Mouse (Mus musculus): ENCODE measurements around the gene Lig3.

DNA sequence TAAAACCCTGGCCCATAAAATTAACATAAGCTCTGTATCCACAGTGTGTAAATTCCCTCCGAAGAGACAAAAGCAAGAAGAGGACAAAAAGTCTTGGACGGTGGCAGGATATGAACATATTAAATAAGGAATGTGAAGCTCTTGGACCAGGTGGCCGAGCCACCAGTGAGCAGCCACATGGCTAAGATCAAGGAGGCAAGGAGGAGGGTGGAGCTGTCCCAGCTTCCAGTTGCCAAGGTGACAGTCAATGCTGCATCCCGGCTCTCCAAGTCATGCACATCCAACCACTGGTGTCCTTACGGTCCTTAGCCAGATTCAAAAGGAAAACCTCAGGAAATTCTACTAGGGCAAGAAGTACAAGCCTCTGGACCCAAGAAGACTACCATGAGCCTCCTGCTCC is 57.6 kb downstream of the Lig3 start:
- TF ChIP-seq USF1 (IDR thresholded peaks at IDR 0.05; ENCODE audit: low read depth, low read length) (no peak), NRF1 (IDR thresholded peaks at IDR 0.05; ENCODE audit: low read depth, low read length) (no peak), MAFK (IDR thresholded peaks at IDR 0.05; ENCODE audit: insufficient replicate concordance, low read length) (no peak), POLR2A (IDR thresholded peaks at IDR 0.05; ENCODE audit: low read depth, low read length) (no peak), ETS1 (conservative IDR thresholded peaks at IDR 0.05; ENCODE audit: low read depth, low read length) (no peak), CTCF (conservative IDR thresholded peaks at IDR 0.05 in 1 of 2, IDR thresholded peaks at IDR 0.05 in 1 of 2; ENCODE audit: low read depth in 2 of 2, low read length in 2 of 2) (no peak), USF2 (conservative IDR thresholded peaks at IDR 0.05; ENCODE audit: low read depth, low read length) (no peak), ZKSCAN1 (IDR thresholded peaks at IDR 0.05; ENCODE audit: borderline replicate concordance, low read depth, low read length) (no peak), TBP (conservative IDR thresholded peaks at IDR 0.05; ENCODE audit: low read depth, low read length) (no peak), ZNF384 (IDR thresholded peaks at IDR 0.05; ENCODE audit: low read depth, low read length) (no peak), ELF1 (IDR thresholded peaks at IDR 0.05; ENCODE audit: low read depth, low read length) (no peak), ZC3H11A (IDR thresholded peaks at IDR 0.05; ENCODE audit: low read depth, low read length) (no peak)

Data from CH12.LX (cell line).